Mouse (Mus musculus) heart, adult 9 months (tissue): ENCODE measurements around the gene Bcl2l1.

ENCODE experiments used
- DNase-seq, 2 experiments: peaks; one replicate each; pipeline ENCODE4 v3.0.0; 2022; ENCODE audit warnings: low spot score in 2 of 2

Bcl2l1 gene

GRCm38 (mm10) chr2:152831019-152831878 lies at the start of gene Bcl2l1:
Gene Bcl2l1 (minus strand): TSS chr2:152831728.
- peak; percentile 98 to 99 for DNase-seq

GRCm38 (mm10) chr2:152880898-152881297 lies 49.4 kb upstream of the Bcl2l1 start:
- DNase-seq = no peak

- DNase-seq = no peak
Observed at GRCm38 (mm10) chr2:152878239-152878638, 46.7 kb upstream of the Bcl2l1 start.

- DNase-seq = no peak
Observed at GRCm38 (mm10) chr2:152863346-152863745, 31.8 kb upstream of the Bcl2l1 start.

GRCm38 (mm10) chr2:152862638-152863037 lies 31.1 kb upstream of the Bcl2l1 start:
- no peak for DNase-seq

- peak; percentile 20 to 27 for DNase-seq
Observed at GRCm38 (mm10) chr2:152861891-152862290, 30.4 kb upstream of the Bcl2l1 start.

GRCm38 (mm10) chr2:152859501-152859900 lies 28.0 kb upstream of the Bcl2l1 start:
- no peak for DNase-seq

- no peak for DNase-seq
Observed at GRCm38 (mm10) chr2:152848466-152848865, 16.9 kb upstream of the Bcl2l1 start.

- DNase-seq = peak; percentile 98
Observed at GRCm38 (mm10) chr2:152847815-152848302, 16.3 kb upstream of the Bcl2l1 start, which contains the start of gene Tpx2. Gene Tpx2 (plus strand): TSS chr2:152847964.

- no peak for DNase-seq
Observed at GRCm38 (mm10) chr2:152847057-152847814, 15.7 kb upstream of the Bcl2l1 start.

GRCm38 (mm10) chr2:152842741-152843140 lies 11.2 kb upstream of the Bcl2l1 start:
- DNase-seq = no peak

- no peak for DNase-seq
Observed at GRCm38 (mm10) chr2:152839256-152839655, 7.7 kb upstream of the Bcl2l1 start.

- peak; percentile 94 to 95 for DNase-seq
Observed at GRCm38 (mm10) chr2:152830021-152830921, 1.3 kb downstream of the Bcl2l1 start.

- DNase-seq = no peak
Observed at GRCm38 (mm10) chr2:152829367-152829881, 2.1 kb downstream of the Bcl2l1 start.

GRCm38 (mm10) chr2:152828532-152828931 lies 3.0 kb downstream of the Bcl2l1 start:
- DNase-seq = no peak

- no peak for DNase-seq
Observed at GRCm38 (mm10) chr2:152828011-152828370, 3.5 kb downstream of the Bcl2l1 start.

GRCm38 (mm10) chr2:152827321-152828010 lies 4.1 kb downstream of the Bcl2l1 start:
- no peak for DNase-seq

GRCm38 (mm10) chr2:152826481-152826880 lies 5.0 kb downstream of the Bcl2l1 start:
- DNase-seq = no peak

GRCm38 (mm10) chr2:152825713-152826112 lies 5.8 kb downstream of the Bcl2l1 start:
- DNase-seq = no peak

GRCm38 (mm10) chr2:152825168-152825697 lies 6.3 kb downstream of the Bcl2l1 start:
- no peak for DNase-seq
